Mouse (Mus musculus) thymus, postnatal 0 days (tissue): ENCODE results near the gene Smcr8. TPM values are rescaled to one million over a fixed set of nuclear protein-coding genes. Genes with fewer than 3 reads are reported as not detected.
A peak's percentile ranks its signal among the peaks of the same experiment; 100 is the strongest.

Experiments
- DNase-seq: peaks from one replicate; pipeline ENCODE4 v3.0.0-alpha.2; 2015; ENCODE audit warnings: low spot score
- polyA plus RNA-seq: library from polyadenylated mRNA; unstranded; fragments of >200 nt; fragmentation: Nextera tagmentation; extraction: Ambion mirVana; gene quantifications from 2 replicates; pipeline ENCODE4 v1.2.1, GENCODE M21; 2015

Gene Smcr8
- 4.7 TPM in 2 replicates for polyA plus RNA-seq

DNA sequence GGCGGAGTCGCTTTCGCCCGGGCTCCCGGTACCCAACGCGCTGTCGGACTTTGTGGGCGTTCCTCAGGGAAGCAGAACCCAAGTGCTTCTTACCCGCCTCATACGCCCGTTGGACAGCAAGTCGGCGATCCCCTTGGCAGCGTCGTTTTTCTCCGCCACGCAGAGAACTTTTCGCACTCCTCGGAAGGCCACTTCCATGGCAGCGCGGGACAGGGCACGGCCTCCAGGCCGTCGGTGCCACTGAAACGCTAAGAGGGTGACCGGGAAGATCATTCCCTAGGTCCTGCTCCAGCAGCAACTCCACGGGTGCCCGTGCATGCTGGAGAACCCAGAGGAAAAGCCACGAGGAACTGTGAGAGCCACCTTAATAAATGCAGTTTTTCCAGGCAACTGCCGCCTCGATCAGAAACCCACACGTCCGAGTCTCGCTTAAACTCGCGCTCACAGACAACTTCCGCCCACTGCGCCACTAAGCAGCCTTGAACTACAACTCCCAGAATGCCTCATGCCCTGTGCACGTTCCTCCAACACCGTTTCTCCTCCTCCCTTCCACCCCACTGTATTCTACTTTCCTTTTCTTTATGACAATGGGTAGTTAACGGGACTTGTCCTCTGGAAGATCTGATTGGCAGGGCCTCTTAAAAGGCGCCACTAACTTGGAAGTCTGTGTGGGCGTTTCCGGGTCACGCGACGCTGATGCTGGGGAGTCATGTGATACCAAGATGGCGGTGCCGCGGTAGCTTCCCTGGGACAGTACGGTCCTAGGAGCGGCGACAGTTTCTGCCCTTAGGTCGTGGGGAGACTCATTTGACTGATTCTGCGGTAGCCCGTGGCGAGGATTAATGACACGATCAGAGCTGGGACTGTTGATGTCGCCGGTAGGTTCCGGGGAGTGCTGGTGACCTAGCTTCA, at the start of gene Smcr8, which contains the start of gene Top3a:
Gene Smcr8, plus strand, starts transcription at position 696 of the 912 bp plus-strand sequence.
Gene Top3a, minus strand, starts transcription at position 537 of the 912 bp plus-strand sequence.
- DNase-seq, result peak; percentile 92

DNA sequence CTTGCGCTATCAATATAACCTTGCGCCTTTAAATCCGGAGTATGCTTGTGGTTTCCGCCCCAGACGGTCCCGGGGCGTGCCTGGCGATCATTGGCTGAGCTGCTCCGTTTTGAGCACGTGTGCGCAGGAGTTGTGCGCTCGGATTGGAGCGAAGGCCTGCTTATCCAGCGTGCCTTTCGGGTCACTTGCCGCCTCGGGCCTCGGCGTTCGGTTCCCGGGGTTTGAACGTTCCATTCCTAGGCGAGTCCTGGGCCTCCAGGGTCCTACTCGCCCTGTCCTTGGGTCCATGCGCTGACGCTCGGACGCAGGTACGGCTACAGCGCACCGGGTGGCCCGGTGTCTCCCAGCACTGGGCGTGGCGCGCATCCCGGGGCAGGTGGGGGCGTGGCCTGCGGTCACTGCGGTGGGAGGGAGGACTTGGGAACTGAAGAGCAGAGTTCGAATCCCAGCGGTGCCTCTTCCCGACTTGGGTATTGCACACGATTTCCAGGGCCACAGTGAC, 49.0 kb upstream of the Smcr8 start, which contains the start of gene Mief2:
Gene Mief2, plus strand, starts transcription at position 139 of the 502 bp plus-strand sequence.
- peak; percentile 97 for DNase-seq

DNA sequence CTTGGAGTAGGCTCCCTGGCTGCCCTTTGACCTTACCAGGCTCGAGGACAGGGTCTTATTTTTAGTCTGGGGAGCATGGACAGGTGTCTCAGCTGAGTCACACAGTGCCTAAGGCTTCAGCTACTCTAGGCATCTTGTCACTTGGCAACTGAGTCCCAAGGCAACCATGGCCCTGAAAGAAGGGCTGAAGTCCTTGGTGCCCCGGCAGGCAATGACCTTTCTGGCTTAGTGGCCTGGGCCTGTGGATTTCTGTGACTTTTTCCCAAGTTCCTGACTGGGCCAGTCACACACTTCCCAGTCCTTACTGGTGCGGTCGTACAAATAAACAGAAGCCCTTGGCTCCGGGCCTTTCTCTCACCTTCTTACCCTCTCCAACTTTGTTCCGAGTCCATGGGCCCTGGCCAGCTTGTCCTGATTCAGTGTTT, 48.1 kb upstream of the Smcr8 start:
- no peak for DNase-seq

DNA sequence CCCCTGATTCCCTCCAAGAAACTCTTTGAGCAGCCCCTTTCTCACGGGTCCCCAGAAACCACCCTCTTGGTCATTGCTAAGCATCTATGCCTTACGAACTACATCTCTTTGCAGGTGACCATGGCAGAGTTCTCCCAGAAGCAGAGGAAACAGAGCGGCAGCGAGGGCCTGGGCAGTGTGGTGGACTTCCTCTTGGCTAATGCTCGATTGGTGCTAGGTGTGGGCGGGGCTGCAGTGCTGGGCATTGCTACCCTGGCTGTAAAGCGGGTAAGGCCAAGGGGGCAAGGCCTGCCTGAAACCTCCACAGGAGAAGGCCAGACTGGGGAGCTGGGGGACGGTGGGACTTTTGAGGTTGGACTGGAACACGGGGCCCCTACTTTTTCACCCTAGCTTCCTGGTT, 47.2 kb upstream of the Smcr8 start:
- DNase-seq, result no peak

DNA sequence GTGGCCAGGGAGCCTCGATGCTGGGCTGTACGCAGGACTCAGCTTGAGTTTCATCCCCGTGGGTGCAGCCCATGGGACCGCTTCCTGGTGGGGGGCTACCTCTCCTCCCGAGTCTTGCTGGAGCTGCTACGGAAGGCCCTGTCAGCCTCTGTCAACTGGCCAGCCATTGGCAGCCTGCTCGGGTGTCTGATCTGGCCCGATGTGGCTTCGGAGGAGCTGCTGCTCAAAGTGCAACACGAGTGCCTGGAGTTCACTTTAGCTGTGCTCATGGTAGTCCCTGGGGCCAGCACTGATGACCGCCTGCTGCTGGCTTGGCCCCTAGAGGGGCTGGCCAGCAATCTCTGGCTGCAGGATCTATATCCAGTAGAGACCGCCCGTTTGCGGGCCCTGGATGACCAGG, 46.1 kb upstream of the Smcr8 start:
- no peak for DNase-seq

DNA sequence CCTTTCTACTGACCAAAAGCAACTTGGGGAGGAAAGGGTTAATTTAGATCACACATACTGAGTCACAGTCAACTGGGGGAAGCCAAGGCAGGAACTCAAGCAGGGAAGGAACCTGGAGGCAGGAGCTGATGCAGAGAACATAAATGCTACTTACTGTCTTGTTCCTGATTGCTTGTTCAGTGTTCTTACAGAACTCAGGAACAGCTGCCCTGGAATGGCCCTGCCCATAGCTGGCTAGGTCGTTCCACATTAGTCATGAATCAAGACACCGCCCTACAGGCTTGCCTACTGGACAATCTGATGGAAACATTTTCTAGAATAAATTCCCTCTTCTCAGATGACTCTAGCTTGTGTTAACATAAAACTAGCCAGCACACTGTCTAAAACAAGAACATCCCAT, 43.1 kb upstream of the Smcr8 start:
- DNase-seq, result no peak

DNA sequence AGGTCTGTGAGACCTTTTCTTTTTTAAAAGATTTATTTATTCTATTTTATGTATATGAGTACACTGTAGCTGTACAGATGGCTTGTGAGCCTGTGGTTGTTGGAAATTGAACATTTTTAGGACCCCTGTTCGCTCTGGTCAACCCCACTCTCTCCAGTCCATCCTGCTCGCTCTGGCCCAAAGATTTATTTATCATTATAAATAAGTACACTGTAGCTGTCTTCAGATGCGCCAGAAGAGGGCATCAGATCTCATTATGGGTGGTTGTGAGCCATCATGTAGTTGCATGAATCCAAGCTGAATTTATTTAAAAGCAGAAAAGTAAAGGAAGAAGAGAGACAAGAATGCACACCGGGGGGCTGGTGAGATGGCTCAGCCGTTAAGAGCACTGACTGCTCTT, 42.1 kb upstream of the Smcr8 start:
- DNase-seq, result no peak

DNA sequence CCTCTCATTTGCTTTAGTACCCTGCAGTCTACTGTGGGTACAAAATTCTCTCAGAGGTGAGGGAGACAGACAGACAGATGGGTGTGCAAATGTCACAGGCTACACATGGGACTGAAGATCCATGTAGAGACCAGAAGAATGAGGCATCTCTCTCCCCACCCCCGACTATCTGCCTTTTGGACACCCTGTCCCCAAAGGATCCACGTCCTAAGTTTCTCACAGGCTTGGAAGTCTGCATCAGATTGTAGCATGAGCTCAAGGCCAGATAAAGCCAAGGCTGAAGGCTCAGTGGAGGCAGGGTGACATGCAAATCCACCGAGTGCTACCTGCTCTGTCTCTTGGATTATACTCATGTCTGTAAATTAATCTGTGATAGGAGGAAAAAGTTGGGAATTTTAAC, 40.8 kb upstream of the Smcr8 start:
- no peak for DNase-seq

DNA sequence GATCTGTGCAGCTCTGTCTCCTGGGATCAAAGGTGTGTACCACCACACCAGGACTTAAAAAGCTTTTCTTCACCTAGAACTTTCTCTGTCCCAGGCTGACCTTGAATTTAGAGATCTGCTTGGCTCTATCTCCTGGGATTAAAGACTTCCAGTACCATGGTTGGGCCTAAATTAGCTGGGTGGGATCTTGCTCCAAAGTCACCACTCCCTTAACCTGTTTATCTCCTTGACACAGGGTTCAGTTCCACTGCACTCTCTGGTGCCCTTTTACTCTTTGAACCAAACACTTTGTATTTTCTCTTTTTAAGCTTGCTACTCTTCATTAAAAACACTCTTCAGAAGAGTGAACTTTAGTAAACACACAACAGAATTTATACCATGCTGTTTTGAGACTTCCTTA, 39.9 kb upstream of the Smcr8 start:
- DNase-seq, result no peak

DNA sequence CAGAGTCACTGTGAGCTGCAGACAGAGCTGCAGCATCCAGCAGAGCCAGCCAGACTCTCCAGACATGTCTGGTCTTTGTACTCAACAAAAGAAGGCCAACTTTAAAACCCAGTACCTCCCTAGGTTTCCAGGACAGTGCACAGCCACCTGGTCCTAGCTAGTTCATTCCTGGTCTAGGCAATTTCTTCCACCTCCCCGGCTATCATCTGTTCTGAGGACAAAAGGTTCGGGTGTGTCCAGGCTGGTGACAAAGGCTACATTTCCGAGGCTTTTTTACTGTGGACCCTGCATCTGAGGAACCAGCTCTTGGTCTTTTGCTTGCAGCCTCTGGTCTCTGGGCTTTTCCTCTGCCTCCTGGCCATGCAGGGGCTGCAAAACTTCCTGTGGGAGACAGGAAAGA, 37.0 kb upstream of the Smcr8 start:
- DNase-seq, result no peak

DNA sequence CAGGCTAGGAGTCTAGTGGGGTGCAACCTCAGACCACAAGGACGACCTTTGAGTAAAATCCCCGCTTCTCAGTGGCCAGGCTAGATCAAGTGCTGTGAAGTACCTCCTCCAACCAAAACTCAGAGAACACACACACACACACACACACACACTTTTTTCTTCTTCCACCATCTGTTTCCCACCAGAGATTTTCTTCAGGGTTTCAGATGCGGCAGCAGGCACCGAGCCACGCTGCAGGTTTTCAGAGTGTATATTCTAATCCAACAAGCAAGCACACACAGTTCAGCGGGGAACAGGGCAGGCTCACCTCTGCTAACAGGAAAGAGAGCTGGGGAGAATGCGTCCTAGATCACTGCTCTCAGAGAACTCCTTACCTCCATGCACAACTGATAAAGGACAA, 21.8 kb upstream of the Smcr8 start:
- DNase-seq, result no peak

DNA sequence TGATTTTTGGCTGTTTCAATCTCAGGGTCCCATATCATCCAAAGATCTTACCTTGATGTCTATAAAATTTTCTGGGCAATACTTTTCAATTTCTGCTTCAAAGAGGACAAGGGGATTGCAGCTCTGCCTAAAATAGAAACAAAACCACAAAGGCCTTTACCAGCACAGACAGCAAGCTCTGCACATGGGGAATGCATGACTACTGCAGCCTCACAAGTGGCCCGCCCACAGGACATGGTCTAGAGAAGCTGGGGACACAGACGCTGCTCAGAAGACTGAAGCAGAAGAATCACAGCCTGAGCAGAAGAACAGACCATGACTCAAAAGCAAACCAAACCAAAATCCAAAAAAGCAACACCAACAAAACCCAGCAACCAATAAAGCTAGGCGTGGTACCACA, 15.6 kb upstream of the Smcr8 start:
- DNase-seq, result no peak

DNA sequence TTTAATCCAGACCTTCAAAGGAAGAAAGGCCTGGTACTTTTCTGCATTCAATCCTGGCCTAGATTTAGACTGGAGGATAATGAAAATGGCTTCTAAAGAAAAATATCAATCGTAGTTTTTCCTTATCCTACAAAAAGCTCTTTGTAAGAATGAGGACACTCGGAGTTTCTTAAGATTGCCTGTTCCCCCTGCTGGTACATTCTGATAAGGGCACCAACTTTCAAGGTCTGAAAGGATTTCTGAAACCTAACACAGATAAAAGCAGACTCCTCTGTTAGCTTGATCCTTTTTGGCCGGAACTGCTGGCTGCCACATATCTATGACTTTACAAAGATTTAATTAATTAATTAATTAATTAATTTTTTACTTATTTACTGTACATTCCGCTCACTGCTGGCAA, 10.4 kb upstream of the Smcr8 start:
- no peak for DNase-seq

DNA sequence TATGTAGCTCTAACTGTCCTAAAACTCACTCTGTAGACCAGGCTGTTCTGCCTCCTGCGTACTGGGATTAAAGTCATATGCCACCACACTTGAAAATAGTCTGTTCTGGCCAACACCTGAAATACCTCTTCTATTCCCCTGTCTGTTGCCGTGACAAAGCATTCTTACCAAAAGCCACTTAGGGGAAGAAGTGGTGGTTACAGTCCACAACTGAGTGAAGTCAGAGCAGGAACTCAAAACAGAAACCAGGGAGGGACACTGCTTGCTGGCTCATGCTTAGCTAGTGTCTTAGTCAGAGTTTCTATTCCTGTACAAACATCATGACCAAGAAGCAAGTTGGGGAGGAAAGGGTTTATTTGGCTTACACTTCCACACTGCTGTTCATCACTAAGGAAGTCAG, 8.0 kb upstream of the Smcr8 start:
- DNase-seq, result no peak

DNA sequence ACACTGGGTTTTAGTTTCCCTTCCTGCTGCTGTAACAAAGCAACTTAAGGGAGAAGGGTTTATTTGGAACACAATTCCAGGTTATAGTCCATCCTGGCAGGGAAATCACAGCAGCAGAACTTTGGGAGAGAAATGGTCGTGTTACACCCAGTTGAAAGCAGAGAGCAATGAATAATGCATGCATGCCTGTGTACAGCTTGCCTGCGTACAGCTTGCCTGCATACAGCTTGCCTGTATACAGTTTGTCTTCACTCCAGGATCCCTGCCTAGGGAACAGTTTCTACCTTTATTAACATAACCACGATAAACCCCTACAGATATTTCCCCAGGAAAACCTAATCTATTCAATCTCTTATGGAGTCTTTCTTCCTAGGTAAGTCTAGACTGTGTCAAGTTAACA, 6.5 kb upstream of the Smcr8 start:
- no peak for DNase-seq

DNA sequence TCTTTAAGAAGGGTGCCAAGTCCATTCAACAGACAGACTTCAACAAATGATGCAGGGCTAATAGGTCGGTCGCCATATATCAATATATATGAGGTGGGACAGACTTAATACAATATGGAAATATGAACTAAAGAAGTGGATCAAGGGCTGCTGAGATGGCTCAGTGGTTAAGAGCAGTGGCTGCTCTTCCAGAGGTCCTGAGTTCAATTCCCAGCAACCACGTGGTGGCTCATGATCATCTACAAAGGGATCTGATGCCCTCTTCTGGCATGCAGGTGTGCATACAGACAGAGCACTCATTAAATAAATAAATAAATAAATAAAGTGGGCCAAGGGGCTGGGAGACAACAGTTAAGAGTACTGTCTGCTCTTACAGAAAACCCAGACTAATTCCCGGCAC, 5.2 kb upstream of the Smcr8 start:
- DNase-seq, result no peak

DNA sequence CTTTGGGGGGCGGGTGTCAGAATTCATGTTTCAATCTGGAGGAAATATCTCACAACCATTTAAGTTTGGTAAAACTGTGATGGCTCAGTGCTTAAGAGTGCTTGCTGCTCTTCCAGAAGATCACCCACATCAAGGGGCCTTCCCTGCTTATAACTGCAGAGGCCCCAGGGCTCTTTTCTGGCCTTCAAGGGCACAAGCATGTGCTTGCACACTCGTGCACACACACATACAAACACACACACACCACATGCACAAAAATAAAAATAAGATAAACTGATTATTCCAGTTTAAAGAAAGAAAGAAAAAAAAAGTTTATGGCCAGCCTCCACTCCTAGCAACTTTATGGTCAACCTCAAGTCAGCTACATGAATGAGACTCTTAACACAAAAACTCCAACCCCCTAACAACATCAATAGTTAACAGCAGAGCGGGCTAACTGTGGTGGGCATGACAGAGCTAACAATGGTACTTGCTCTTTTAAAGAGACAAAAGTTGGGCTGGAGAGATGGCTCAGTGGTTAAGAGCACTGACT, 3.1 kb upstream of the Smcr8 start:
- no peak for DNase-seq

DNA sequence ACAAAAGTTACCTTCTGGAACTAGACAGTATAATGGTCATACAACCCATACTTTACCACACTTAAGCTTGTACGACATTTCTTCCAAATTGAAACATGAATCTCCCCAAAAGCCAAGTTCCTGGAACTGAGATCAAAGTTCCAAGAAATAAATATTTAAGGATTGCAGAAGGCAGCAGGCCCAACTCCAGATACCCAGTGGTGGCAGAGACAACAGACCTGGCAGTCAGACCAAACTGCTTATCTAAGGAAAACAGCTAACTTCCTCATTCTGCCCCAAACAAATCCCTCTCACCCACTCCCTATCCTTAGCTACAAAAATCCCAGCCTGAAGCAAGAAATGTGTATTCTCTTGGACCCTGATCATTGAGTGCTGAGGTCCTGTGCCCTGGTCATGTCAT, 2.5 kb upstream of the Smcr8 start:
- no peak for DNase-seq

DNA sequence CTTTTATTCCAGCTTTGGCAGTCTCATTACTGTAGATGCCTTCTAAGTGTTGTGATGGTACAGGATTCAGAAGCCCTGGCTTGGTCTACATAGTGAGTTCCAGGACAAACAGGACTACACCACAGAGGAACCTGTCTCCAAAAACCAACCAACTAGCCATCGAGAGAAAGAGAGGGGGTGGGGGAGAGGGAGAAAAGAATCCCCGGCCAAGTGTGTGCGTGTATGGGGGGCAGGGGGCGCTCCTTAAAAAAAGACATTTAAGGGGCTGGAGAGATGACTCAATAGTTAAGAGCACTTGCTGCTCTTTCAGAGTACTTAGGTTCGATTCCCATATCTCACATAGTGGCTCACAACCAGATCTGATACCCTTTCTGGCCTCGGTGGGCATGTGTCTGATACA, 1.7 kb upstream of the Smcr8 start:
- DNase-seq, result no peak

DNA sequence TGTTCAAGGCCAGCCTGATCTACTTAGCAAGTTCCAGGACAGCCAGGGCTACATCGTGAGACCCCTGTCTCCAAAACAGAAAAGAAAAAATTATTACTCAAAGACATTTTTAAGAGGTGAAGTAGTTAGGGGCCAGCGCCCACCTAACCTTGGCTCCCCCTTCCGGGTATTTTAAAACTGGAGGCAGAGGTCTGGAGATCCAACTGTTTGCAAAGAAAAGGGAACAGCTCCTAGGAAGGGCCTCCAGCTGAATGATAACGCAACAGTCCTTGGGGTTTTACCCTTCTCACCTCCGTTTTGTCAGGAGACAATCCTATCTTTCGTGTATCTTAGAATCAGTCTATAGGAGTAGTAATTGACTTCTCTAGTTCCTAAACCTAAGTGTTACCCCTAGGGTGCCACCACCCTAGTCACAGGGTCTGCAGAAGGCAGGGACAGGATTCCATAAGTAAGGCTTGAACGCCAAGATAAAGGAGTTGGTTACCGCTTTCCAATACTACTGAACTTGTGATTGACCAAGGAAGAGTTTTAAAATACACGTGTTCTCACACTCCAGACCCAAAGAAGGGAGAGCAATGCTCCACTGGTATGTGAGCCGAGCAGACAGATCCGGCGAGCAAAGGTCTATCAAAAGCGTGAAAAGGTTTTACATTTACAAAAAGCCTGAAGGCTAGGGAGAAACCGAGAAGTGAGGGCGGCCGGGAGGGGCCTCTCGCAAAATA, 1.1 kb upstream of the Smcr8 start:
- no peak for DNase-seq

DNA sequence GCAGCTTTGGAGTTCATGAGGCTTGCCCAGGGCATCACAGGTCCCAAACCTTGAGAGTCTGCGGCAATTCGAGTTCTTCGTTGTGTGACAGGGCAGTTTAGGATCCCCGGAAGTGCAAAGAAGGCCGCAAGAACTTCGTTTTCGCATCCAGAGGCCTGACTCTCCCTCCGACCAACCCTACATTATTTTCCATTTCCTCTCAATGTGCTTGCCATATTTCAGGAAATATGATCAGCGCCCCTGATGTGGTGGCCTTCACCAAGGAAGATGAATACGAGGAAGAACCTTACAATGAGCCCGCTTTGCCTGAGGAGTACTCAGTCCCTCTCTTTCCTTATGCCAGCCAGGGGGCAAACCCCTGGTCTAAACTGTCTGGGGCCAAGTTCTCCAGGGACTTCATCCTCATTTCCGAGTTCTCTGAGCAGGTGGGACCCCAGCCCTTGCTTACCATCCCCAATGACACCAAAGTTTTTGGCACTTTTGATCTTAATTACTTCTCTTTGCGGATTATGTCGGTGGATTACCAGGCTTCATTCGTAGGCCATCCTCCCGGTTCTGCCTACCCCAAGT, 562 bp downstream of the Smcr8 start:
- no peak for DNase-seq
